Mouse (Mus musculus) T-helper 17 cell (primary cell): ENCODE data around the gene Kcnk3.

Experiments used
- in situ Hi-C, 2 experiments: fragments of 300-600 bp; cut with MboI, MseI; formaldehyde crosslinking; loops; 1 replicate in 1 of 2; 2 replicates in 1 of 2; pipeline ENCODE4 v1.15.1; 2025; ENCODE audit warnings: high pct_unique_total_duplicates in 2 of 2

The Kcnk3 gene

GRCm38 (mm10) chr5:30587101-30587500, 869 bp upstream of the Kcnk3 start:
- in situ Hi-C loops, result no loop called here

DNA sequence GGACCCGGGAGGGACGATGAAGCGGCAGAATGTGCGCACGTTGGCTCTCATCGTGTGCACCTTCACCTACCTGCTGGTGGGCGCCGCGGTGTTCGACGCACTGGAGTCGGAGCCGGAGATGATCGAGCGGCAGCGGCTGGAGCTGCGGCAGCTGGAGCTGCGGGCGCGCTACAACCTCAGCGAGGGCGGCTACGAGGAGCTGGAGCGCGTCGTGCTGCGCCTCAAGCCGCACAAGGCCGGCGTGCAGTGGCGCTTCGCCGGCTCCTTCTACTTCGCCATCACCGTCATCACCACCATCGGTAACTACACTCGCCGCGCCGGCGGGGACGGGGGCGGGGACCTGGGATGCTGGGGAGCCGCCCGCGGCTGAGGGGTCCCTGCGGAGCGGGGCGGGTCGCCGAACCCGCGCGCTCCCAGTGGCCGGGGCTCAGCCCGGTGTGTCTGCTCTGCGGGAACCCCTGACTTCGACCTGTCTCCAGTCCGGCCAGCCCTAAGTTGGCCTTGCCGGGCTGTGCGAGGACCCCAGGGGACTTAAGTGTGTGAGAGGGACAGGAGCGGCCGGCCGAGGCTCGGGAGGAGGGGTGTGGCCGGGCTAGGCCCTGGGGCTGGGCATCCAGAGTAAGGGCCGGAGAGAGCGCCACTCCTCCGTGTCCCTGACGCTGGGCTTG, 465 bp downstream of the Kcnk3 start:
- in situ Hi-C loops, result no loop called here

DNA sequence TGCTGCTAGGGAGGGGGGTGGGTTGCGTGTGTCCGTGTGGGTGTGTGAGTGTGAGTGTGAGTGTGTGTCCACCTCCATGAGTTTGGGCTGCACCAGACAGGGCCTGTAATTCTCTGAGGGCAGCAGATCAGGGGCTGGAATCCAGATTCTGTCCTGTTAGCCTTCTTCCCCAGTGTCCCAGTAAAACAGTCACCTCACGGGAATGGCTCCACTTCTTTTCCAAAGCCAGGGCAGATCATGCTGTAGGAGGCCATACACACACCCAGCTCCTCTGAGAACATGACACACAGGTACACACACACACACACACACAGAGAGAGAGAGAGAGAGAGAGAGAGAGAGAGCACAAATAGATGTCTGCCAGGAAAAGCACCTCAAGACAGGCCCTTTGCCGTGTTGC, 1.1 kb downstream of the Kcnk3 start:
- in situ Hi-C loops, result no loop called here

- in situ Hi-C loops, result no loop called here
Measured at GRCm38 (mm10) chr5:30589546-30589945, 1.6 kb downstream of the Kcnk3 start.

DNA sequence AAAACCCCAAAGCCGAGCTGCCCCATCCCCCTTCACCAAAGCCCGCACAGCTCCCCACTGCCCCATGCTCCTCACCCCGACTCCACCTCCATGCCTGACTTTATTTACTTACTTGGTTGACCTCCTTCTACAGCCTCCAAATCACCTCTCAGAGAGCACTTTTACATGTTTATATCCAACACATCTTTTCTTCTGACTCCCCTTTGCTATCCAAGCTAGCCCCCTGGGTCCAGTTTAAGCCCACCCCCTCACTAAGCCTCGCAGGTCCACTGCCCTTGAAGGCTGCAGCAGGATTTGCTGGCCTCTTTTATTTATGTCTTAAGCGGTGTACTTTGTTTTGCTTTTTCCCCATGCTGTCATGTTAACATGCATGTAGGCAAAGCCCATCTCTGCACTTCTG, 2.3 kb downstream of the Kcnk3 start:
- in situ Hi-C loops, result no loop called here

GRCm38 (mm10) chr5:30591205-30591731, 3.3 kb downstream of the Kcnk3 start:
- in situ Hi-C loops, result no loop called here

DNA sequence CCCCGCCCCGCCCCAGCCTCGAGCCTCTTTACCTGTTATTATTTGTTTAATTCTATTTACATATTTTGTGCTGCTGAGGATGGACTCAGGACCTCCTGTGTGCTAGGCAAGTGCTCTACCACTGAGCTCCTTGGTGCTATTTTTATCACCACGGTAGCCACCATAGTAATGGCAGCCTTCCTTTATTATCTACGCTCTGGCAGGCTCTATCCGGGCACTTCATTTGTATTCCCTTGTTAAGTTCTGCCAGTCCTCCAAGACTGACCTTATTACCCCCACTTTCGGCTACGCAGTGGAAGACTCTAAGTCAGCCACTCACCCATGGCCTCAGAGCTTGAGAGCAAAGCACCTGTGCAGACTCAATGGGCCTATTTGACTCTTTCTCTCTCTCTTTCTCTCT, 3.8 kb downstream of the Kcnk3 start:
- in situ Hi-C loops, result no loop called here

GRCm38 (mm10) chr5:30592279-30592980, 4.5 kb downstream of the Kcnk3 start:
- in situ Hi-C loops, result no loop called here

DNA sequence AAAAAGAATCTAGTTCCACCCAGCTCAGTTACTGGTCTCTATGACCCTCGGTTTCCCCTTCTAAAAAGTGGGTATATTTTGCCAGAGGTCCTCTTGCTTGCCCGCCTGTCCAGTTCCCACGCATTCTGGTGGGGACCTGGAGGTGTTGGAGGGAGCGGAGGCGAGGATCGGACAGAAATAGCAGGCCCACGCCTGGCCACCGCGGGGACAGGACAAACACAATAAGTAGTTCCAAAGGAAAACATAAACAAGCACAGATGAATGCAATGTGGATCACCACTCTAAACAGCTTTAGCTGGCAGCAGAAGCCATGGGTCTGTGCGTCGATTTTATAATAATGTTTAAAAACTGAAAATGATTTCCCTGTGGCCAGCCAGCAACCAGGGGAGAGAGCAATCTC, 5.4 kb downstream of the Kcnk3 start:
- in situ Hi-C loops, result no loop called here

- in situ Hi-C loops, result no loop called here
Measured at GRCm38 (mm10) chr5:30593811-30594504, 6.0 kb downstream of the Kcnk3 start.

- in situ Hi-C loops, result no loop called here
Measured at GRCm38 (mm10) chr5:30594953-30595560, 7.1 kb downstream of the Kcnk3 start.

DNA sequence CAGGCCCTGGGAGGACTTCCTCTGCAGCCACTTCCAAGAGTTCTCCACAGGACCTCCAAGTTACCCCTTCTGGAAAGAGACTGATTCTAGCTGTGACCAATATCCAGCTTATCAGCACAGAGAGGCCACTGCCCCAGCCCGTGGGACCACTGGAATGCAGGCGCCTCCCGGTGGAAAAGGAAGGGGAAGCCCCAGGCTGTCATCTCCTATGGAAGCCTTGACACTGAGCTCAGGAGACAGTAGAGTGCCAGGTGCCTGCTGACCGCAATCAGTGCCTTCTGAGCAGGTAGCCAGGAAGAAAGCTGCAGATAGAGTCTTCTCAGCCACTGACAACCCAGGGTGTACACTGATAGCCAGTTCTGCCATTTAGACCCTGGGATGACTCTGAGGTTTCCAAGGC, 13.4 kb downstream of the Kcnk3 start:
- in situ Hi-C loops, result loop anchor here in 1 of 2 experiments (5.0 kb wide), 1 partner anchor 319 kb away; the partner anchor contains the start of gene Drc1

DNA sequence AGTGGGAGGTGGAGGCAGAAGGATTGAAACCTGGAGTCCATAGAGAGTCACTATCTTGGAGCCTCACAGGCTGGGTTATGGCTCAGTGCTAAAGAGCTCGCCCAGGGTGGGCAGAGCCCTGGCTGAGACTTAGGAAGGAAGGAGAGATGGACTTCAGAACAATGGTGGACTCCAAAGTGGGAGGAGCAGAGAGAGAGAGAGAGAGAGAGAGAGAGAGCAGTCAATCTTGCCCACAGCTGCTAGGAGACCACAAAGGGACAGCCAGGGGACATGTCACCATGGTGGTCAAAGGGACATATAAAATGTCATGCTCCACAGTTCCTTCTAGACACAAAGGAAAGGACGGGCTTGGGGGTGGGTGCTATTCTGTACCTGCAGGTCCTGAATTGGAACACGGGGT, 15.3 kb downstream of the Kcnk3 start:
- in situ Hi-C loops, result loop anchor here in 1 of 2 experiments (5.0 kb wide), 1 partner anchor 321 kb away; the partner anchor contains the start of gene Drc1

DNA sequence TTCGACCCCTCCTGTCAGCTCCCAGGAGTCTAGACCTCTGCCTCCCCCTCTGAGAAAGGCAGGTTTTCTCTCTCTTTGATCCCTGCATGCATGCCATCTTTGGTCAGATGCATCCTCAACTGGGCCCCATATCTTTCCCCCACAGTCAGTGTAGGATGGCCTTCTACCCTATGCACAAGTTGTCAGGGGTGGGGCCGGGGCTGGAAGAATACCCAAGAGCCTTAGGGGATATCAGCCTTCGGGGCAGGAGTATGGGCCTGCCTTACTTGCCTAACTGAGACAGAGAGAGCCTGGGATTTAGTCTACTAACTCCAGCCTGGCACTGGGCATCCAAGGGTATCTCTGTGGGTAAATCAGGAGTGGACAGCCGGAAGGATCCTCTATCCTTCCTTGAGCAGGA, 16.0 kb downstream of the Kcnk3 start:
- in situ Hi-C loops, result loop anchor here in 1 of 2 experiments (5.0 kb wide), 1 partner anchor 322 kb away; the partner anchor contains the start of gene Drc1

DNA sequence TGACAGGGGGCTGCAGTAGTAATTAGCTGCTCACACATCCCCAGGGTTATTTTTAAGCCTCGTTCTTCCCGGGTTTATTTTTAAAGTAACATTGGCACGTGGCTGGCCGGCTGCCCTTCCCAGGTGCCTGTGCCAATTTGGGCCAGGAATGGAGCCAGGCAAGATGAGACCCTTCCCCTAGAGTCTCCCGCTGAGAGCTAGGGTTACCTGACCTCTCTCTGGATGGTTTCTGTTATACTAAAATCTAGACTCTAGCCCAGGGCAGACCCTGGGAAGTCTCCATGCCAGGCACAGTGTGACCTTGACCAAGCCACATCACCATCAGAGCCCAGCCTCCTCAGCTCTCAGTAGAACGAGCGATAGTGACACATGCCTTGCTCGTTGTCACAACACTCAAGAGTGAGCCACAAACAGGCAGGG, 16.8 kb downstream of the Kcnk3 start:
- in situ Hi-C loops, result loop anchor here in 1 of 2 experiments (5.0 kb wide), 1 partner anchor 322 kb away; the partner anchor contains the start of gene Drc1

- in situ Hi-C loops, result no loop called here
Measured at GRCm38 (mm10) chr5:30605649-30606048, 17.7 kb downstream of the Kcnk3 start.

DNA sequence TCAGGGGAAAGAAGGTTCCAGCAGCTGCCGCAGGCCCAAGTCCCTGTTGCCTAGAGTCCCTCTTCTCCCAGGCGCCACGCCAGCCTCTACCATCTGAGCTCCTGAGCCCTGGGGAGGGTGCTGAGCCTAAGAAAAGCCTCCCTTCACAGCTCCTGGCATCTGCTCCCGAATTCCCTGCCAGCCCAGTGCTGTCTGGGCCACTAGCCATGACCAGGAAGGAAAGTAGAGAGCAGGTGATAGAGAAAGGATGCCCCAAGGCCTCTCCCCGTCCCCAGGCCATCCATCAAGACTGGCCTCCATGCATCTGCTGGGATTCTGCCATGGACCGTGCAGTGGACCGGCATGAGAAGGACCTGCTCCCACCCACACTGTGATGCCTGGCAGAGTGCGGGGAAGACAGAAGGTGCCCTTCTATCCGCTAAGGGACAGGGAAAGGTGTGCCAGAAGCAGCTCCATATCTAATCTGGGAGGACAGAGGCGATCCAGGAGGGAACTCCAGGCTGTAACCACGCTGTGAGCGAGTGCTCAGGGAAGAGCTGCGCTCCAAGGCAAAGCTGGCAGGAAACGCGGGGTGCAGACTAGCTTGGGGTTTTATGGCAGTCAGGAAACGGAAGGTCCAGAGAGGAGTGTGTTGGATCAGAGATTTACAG, 18.6 kb downstream of the Kcnk3 start:
- in situ Hi-C loops, result no loop called here

DNA sequence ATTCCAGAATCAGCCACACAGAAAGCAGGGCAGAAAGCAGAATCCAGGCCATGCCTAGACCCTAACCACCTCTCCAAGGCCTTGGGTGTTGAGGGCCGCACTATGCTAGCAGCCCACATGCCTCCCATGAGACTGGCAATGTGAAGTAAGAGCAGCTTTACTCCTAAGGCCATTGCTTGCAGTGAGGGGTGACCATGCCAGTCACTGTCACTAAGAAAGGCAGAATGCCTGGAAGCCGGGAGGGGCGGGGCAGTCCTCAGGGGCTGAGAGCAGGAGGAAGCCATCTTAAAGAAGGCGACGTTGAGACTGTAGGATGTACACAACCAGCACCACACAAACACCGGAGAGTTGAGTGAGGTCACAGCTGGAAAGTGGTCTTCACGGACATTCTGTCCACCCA, 21.1 kb downstream of the Kcnk3 start:
- in situ Hi-C loops, result no loop called here

- in situ Hi-C loops, result loop anchor here in 1 of 2 experiments (10.0 kb wide), 1 partner anchor 1375 kb away; no protein-coding TSS in a partner anchor
Measured at GRCm38 (mm10) chr5:30609918-30610645, 22.1 kb downstream of the Kcnk3 start.

DNA sequence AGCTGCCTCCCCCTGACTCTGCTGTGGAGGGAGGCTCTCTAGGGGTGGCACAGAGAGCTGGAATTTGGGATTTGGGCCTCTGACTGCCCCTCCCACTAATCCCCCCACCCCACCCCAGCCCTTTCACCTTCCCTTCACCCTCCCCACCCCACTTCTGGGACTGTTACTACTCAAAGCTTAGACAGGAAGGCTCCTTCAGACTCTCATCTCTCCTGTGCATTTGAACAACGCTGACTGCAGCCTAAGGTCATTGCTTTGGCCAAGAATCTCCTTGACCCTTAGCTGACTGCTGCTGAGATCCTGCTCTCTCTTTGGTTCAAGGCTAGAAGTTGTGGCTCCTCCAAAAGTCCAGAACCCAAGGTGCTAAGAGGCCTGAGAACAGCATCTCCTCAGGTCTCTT, 23.1 kb downstream of the Kcnk3 start:
- in situ Hi-C loops, result loop anchor here in 1 of 2 experiments (10.0 kb wide), 1 partner anchor 1376 kb away; no protein-coding TSS in a partner anchor
